Mouse (Mus musculus) natural killer cell, adult 2 months (primary cell): ENCODE measurements around the gene Pde9a.

Source experiments
- DNase-seq, 2 experiments: peaks; one replicate each; pipeline ENCODE4 v3.0.0; 2022; ENCODE audit warnings: low spot score in 2 of 2

Pde9a gene

DNA sequence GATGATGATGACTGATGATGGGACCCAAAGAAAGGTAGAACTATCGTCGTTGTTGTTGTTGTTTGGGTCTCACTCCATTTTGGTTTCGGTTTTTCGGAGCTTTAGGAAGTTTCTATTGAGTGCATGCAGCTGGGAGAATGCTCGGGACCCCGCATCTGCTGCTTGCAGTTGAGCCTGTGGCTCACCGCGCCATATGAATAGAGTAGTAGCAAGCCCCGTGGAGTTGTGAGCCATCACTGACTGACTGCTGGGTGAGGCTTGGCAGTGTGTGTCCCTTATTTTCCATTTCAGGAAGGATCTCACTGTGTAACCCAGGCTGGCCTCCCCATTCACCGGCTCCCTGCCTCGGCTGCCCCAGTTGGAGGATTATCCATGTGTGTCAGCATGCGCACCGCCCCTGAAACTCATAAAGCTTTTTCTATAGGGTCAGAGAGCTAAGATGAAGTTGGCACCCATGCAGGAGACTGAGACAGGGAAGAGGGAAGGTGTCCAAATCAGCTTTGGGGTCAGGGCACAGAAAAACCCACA is 47.5 kb downstream of the Pde9a start:
- DNase-seq: no peak

DNA sequence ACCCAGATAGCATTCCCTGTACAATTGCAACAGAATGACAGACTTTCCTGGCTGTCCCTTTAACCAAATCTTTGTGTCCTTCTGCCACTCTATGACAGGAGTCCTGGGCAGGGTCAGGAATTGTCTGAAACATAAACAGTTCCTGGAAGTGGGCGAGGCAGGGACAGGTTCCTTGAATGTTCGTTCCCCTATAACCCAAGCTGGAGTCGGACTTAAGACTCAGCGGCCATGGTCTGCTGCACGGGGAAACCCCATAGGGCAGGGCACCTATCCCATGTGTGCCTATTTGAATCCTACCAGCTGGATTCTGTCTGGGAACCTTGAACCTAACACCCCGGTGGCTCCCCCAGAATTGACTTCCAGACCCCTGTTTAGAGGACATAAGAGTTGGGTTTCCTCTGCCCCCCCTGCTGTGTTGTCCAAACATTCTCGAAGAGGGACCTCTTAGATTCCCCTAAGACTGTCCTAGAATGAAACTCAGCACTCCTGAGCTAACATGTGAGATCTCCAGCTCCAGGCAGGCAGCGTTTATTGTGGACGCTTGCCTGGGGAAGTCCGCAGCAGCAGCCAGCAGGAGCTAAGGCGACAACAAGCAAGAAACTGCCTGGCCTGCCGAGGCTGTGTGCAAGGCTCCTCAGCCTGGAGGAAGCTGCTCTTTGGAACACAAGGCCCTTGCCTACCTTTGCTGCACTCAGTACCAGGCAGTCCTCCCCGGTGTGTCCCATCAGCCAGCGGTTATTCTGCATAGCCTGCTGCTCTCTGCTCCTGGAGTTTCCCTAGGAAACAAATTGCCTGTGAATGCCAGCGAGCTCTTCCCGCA is 48.2 kb downstream of the Pde9a start:
- DNase-seq: no peak

DNA sequence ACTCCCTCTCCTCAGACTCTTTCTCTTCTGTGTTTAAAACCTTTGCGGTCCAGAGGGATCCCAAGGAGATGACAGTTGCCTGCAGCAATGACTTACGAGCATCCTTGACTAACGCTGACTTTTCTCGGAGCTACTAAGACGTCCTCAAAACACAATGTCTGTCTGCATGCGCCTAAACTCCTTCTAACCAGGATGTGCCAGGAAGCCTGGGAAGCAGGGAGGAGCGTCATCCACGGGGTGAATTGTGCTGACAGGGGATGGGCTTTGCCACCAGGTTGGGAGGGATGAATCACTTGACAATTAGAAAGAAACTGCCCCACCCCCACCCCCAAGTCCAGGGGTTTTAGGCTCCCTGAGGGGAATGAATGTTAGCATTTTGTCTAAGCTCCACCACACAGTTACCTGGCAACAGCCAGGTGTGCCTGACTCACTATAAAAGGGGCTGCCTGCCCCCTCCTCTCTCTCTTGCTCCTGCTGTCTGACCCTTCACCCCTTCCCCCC is 48.9 kb downstream of the Pde9a start:
- DNase-seq: no peak

DNA sequence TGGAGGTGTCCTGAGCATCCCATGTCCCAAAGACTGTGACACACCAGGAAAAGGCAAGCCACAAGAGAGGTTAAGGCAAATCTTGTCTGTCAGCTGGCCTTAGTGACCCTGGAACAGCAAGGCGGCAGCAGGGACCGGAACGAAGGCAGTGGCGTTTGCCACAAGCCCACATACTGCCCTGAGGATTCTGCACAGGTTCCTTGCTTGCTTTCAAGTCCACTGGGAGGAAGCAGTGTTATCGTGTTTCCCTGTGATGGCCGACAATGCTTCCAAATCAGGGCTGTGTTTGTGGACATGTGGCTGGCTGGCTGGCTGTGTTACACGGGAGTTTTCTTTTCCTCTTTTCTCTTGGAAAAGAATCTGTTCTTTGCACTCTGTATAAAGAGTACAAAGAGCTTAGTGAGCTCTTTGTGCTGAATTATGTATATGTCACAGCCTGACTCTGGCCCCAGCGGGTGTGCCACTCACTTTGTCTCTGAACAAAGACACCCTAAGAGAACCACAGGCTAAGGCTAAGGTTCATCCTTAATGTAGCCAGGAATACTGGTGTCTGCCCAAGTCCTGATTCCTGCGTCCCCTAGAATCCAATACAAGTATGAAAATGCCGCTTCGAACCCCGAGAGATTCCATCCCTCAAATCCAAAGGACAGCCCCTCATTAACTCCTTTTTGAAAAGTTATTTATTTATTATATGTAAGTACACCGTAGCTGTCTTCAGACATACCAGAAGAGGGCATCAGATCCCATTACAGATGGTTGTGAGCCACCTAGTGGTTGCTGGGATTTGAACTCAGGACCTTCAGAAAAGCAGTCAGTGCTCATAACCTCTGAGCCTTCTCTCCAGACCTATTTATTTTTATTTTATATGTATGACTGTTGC is 50.2 kb downstream of the Pde9a start:
- DNase-seq: no peak

DNA sequence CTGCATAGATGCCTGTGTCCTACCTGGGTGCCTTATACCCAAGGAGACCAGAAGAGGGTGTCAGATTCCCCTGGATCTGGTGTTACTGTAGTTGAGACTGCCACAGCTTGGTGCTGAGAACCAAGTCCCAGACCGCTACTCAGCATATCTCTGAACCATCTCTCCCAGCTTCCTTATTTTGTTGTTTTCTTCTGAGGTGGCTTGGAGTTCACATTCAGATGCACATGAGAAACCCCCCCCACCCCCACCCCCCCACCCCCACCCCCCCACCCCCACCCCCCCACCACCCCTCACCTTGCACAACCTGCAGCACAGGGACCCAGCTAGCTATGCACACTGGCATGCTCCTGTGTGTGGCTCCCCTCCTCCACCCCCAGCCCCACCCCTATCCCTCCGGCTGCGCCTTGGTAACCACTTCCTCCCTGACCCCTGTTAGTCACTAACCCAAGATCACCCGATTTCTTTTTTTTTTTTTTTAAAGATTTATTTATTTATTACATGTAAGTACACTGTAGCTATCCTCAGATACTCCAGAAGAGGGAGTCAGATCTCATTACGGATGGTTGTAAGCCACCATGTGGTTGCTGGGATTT is 50.9 kb downstream of the Pde9a start:
- DNase-seq: peak in 1 of 2 experiments; percentile 22

DNA sequence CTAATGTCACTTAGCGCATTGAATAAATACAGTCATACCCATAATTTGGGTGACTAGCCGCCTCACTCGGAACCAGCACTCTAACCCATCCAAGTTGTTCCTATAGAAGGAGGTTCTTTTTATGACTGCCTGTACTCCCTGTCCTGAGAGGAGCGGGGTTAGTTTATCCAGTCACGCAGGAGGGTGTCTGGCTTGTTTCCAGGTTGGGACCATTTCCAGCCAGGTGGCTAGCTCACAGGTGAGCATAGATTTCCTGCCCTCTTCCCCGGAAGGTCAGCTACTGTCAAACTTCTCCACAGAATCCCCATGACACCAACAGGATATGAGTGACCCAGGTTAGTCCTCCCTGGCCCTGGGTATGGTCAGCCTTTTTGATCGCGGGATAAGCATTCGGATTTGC is 51.5 kb downstream of the Pde9a start:
- DNase-seq: no peak

DNA sequence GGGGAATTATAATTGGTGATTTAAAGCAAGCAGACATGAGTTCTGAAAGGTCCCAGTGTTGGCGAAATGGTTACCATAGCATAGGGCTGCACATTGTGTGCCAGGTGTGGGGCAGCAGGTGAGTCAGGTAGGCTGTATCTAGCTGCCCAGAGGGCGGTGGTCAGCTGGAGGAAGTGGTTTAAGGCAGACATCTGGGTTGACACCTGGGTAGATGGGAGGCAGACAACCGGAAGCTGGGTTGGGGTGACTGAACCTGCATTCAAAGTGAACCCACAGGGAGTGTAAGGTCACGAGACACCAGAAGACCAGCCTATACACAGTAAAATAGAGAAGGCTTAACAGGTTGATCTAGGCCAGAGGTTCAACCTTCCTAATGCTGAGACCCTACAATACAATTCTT is 54.0 kb downstream of the Pde9a start:
- peak; percentile 43 to 44 for DNase-seq

DNA sequence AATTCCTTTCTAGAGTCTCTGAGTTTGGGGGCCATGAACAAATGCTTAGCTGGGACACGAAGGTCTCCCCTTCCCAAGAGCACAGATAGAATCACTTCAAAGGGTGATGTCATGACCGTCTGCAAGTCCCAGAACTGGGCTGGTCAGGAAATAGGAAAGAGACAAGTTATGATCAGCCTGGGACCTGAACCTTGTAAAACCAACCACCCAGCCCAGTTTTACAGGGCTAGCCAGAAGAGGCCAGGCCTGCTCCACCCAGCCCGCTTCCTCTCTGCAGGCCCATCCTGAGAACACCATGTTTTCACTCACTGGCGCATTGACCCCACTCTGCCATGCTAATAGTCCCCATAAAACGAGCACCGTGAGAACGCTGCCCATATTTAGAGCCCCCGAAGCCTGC is 56.5 kb downstream of the Pde9a start:
- no peak for DNase-seq

DNA sequence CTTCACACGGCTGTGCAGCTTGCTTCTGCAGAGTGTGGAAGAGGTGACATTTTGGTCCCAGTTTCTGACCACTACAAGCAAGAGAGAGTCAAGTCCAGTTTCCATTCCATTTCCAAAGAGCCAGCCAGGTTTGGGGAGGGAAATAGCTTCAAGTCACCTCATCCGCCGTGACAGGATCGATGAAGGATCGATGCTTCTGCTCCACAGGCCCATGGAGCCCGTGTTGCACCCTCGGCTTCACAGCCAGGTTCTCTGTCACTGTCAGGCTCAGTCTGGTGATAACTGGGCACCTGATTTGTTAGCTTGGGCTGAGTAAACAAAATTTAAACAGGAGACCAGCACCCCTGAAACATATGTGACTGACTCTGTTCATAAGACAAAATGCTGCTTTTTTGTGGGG is 58.2 kb downstream of the Pde9a start:
- no peak for DNase-seq

- DNase-seq: no peak
Observed at GRCm38 (mm10) chr17:31445061-31445731, 59.2 kb downstream of the Pde9a start.

GRCm38 (mm10) chr17:31447766-31448165 is 61.8 kb downstream of the Pde9a start:
- no peak for DNase-seq

DNA sequence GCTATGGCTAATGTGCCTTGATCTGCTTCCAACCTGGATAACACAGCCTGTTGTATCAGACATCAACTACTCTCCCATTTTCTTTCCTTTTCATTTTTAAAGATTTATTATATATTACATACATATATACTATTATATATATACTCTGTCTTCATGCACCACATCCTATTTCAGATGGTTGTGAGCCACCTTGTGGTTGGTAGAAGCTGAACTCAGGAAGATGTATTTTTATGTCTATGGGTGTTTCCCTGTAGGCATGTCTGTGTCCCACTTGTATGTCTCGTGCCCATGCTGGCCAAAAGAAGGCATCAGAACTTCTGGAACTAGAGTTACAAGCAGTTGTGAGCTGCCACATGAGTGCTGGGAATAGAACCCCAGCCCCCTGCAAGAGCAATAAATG is 62.5 kb downstream of the Pde9a start:
- no peak for DNase-seq

DNA sequence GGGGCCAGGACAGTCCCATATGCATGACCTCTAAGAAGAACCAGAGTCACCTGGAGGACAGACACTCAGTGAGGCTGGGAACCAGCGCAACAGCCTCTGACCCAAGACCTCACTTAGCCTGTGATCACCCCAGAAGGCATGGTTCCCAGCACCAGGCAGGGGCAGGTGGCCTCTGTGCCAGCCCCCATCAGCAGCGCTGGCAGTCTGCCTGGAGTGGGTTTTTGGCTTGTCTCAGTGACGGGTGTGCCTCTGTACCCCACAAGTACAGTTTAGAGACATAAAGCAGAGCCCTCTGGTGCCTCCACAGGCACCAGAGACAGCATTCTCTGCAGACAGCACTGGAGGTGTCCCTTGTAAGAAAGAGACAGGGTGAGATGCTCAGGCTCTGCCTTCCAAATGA is 64.2 kb downstream of the Pde9a start:
- no peak for DNase-seq

DNA sequence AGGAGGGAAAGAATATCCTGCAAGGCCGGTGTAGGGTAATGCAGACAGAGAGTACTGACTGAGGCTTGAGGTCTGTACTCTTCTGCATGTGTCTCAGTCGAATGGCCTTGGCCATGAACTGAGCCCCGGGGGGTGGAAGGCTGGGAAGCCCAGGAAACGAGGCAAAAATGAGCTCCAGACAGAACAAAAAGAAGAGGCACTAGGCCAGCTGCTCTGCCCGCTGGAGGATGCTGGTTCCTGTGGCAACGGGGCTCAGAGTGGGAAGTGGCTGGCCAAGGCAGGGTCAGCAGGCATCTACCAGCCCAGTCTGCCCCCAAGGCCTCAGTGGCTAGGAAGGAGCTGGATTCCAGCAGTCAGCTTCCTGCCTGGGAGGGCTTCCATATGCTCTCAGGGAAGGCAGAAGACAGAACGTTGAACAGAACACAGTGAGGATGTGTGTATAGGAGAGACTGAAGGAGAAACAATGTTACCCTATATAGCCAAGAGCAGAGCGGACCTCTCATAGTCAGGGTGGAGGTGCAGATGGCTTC is 65.2 kb downstream of the Pde9a start:
- no peak for DNase-seq

DNA sequence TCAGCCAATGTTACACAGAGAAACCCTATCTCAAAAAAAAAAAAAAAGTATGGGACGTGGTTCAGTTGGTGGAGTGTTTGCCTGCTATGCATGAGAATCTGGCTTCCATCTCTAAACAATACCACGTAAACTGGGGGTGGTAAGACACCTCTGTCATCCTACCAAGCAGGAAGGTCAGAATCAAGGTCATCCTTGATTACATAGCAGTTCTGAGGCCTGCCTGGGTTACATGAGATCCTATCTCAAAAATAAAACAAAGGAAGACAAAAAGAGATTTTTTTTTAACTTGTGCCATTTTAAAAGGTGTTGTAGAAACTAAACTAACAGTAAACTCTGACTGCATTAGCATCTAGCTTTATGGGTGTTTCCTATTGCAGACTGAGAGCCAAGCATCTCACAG is 66.8 kb downstream of the Pde9a start:
- no peak for DNase-seq

- no peak for DNase-seq
Observed at GRCm38 (mm10) chr17:31453476-31453875, 67.5 kb downstream of the Pde9a start.

- no peak for DNase-seq
Observed at GRCm38 (mm10) chr17:31454056-31454455, 68.0 kb downstream of the Pde9a start.

DNA sequence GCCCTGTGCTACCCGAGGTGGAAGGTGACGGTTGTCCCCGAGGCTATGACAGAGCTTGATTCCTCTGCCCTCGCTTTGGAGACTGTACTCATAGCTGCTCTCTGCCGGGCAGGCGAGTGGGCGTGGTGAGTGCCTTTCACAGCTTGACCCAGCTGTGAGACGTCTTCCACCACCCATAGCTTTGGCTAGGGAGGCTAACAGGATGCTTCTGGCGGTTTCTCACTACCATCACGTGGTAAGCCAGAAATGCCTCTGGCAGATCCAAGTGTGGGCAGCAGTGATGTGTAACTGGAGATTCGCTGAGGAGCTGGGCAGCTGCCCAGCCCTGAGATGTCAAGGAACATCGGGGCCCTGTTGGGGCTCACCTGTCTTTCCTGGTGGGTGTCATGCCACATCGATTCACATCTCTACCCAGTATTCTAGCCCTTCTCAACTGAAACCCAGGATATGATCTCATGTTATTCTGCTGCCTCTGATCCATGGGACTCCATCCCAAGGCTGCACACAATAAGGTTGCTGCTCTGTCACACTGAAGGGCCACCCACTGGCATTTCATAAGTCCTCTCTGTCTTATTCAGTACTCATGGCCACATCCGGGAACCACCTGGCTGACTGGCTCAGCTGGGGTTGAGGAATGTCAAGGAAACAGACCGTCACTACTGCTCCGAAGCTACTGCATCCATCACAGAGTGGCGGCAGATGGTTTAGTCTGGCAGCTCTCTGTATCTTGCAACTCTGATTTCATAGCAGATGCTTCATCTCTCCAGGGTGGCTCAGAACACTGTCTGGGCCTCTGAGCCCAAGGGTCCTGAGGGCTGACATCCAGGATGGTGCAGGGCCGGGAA is 70.9 kb downstream of the Pde9a start:
- DNase-seq: peak; percentile 80 to 87

DNA sequence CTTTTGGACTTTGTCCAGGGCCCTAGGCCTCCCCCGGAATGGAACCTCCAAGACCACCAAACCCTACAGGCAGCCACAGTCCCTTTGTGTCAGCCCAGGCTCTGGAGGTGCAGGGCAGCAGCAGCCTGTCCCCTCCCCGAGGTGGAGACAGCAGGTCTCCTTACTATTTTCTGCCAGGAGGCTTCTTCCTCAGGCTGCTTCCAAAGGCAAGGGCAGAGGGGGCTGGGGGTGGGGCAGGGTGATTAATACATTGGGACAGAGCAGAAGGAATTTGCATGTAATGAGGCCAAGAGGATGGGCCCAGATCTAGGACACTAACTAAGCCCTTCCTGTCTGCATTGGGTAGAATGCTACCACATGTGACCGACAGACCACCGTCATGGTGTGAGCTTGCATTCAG is 74.4 kb downstream of the Pde9a start:
- no peak for DNase-seq

- DNase-seq: no peak
Observed at GRCm38 (mm10) chr17:31462506-31462905, 76.5 kb downstream of the Pde9a start.
